Mouse (Mus musculus): ENCODE data around the gene Pex13. TPM values are rescaled to one million over a fixed set of nuclear protein-coding genes. Genes with fewer than 3 reads are reported as not detected.
"Not testable (repeated sequence)": the region's sequence is repeated elsewhere in the genome, so short reads cannot be mapped to it uniquely, and the experiment has no call there.

The Pex13 gene
- polyA plus RNA-seq, 1 experiment from 2014 or later, result 24.9 TPM

DNA sequence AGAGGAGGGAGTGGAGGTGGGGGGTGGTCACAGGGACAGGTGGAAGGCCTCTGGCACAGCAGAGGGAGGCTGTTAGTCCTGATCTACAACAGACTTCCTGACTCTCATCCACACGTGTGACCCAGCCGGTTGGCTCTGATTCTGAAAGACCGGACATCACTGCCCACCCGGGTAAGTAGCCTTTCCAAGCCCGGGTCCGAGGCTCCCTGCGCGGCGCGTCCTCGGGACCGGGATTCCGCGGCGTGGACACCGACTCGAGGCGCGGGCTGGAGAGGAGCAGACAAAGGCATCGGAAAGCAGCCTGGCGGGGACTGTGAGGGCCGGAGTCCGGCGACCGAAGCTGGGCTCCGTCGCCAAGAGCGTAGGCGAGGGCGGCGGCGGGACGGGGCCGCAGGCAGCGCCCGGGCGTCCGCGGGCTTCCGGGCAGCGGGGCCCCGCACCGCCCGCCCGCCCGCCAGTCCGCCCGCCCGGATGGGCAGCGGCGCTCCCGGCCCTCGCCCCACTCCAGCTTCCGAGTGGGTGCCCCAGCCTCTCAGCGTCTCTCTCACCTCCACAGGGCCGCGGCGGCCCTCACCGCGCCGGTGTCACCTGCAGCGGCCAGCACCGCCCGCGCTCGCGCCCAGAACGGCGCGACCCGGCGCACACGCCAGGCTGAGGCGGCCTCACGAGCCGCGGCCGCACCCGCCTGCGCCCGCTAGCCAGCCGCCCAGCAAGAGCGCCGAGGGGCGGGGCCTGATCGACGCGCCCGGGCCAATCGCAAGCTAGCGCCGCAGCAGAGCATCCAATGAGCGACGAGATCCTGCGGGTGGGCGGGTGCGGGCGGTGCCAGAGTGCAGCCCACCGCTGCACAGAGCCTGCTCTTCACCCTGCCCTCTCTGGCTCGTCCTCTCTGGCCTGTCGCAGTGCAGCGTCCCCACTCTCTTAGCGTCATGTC lies 32.5 kb downstream of the Pex13 start, which contains the start of gene 0610010F05Rik:
Gene 0610010F05Rik, minus strand, starts transcription at position 695 of the 934 bp plus-strand sequence.
- Histone ChIP-seq H3K27me3 (ENCODE audit: insufficient read depth, low read length) (no peaks in the 10 kb centered on the region), H3K36me3 (replicated peaks; ENCODE audit: insufficient read depth, low read length) (no peaks in the 10 kb centered on the region), H3K4me1 (ENCODE audit: insufficient read depth) (peaks cover 8% of the 10 kb centered on the region), H3K4me2 (ENCODE audit: low read depth, low read length) (peak within 1 kb of the TSS; percentile 87), H3K4me3 (ENCODE audit: low read depth, low read length) (peak within 1 kb of the TSS; percentile 89), H3K9me3 (ENCODE audit: low read length) (no peaks in the 10 kb centered on the region), H3K27ac (ENCODE audit: low read depth) (peak within 1 kb of the TSS; percentile 95), H3K9ac (replicated peaks) (peak within 1 kb of the TSS; percentile 90)
- TF ChIP-seq EP300 (IDR thresholded peaks at IDR 0.05; ENCODE audit: low read depth) (no peak), CTCF (IDR thresholded peaks at IDR 0.05; ENCODE audit: low read depth) (no peak)
- DNase-seq, result peak; percentile 96
- WGBS (ENCODE audit: insufficient replicate concordance), result under 1% methylated on average over 69 of the region's 103 CpGs
- ATAC-seq, result peak; percentile 99

DNA sequence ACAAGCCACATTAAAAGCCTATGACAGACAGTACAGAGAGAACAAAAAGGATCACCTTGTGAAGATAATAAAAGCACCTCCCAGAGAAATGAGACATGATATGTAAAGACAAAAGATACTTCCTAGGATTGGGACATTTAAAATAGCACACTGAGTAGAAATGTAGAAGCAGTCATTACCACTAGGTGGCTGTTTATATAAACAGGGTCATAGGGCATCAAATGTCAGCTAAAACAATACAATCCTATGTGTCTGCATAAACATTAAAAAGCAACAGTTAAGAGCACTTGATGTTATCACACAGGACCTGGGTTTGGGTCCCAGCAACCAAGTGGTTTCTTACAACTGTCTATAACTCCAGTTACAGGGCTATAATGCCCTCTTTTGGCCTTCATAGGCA lies 35.1 kb downstream of the Pex13 start:
- peaks cover 8% of the 10 kb centered on the region for H3K4me1 ChIP-seq (ENCODE audit: insufficient read depth)
- no peak for TF ChIP-seq EP300 (IDR thresholded peaks at IDR 0.05; ENCODE audit: low read depth)
- peak; percentile 38 for TF ChIP-seq CTCF (IDR thresholded peaks at IDR 0.05; ENCODE audit: low read depth)
- no peak for DNase-seq
- ATAC-seq, result no peak
- no peak overlapping the region for H3K9ac ChIP-seq (replicated peaks)
- H3K4me3 ChIP-seq (ENCODE audit: low read depth, low read length), result no peak overlapping the region
- H3K36me3 ChIP-seq (replicated peaks; ENCODE audit: insufficient read depth, low read length), result no peaks in the 10 kb centered on the region; the same call in 1 of the 2 replicates
- no peaks in the 10 kb centered on the region for H3K27me3 ChIP-seq (ENCODE audit: insufficient read depth, low read length)
- no peak overlapping the region for H3K4me2 ChIP-seq (ENCODE audit: low read depth, low read length)
- H3K9me3 ChIP-seq (ENCODE audit: low read length), result no peaks in the 10 kb centered on the region
- H3K27ac ChIP-seq (ENCODE audit: low read depth), result no peak overlapping the region

DNA sequence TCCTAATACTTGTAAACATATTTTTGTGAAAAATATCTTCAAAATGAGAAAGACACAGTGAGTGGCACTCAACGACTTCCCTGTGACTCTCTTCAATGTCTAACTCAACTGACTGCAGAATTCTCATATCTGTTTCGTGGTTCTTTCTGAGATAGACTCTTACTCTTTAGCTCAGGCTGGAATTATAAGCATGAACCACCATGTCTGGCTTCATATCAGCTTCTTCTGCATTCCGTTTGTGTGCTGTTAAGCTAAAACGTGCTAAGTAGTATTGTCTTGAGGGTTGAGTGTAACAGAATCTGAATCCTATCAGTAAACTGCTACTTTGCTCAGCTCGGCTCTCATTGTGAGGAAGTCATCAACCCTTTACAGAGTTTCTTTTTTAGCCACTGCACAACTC lies 46.8 kb downstream of the Pex13 start:
- WGBS (ENCODE audit: insufficient replicate concordance), result 60% methylated on average over 5 of the region's 5 CpGs
- no peak for DNase-seq
- no peak for ATAC-seq

DNA sequence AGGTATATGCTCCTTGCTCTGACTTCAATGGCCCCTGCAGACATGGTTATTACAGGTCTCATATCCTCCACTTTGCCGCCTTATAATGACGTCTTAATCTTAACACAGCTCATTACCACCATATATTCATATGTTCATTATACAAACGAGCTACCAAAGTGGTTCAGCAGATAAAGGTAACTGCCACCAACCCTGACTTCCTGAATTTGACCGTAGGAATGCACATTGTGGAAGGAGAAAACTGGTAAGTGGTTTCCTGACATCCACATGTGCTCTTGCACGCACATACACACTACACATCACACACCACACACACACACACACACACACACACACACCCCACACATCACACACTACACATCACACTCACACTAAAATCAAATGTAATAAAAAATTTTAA lies 51.2 kb downstream of the Pex13 start:
- TF ChIP-seq CTCF (IDR thresholded peaks at IDR 0.05; ENCODE audit: low read depth) (no peak), EP300 (IDR thresholded peaks at IDR 0.05; ENCODE audit: low read depth) (no peak)
- H3K9ac ChIP-seq (replicated peaks), result no peak overlapping the region
- WGBS (ENCODE audit: insufficient replicate concordance), result 46% methylated on average over 5 of the region's 5 CpGs

More for the DNA sequence above, 46.8 kb downstream of the Pex13 start:
- Histone ChIP-seq H3K4me2 (ENCODE audit: low read depth, low read length) (no peak overlapping the region), H3K27ac (ENCODE audit: low read depth) (no peak overlapping the region), H3K36me3 (replicated peaks; ENCODE audit: insufficient read depth, low read length) (peaks cover 8% of the 10 kb centered on the region), H3K4me3 (ENCODE audit: low read depth, low read length) (no peak overlapping the region), H3K4me1 (ENCODE audit: insufficient read depth) (no peaks in the 10 kb centered on the region), H3K27me3 (ENCODE audit: insufficient read depth, low read length) (no peaks in the 10 kb centered on the region), H3K9me3 (ENCODE audit: low read length) (no peaks in the 10 kb centered on the region), H3K9ac (replicated peaks) (no peak overlapping the region)
- TF ChIP-seq EP300 (IDR thresholded peaks at IDR 0.05; ENCODE audit: low read depth), result no peak
- TF ChIP-seq CTCF (IDR thresholded peaks at IDR 0.05; ENCODE audit: low read depth), result no peak

DNA sequence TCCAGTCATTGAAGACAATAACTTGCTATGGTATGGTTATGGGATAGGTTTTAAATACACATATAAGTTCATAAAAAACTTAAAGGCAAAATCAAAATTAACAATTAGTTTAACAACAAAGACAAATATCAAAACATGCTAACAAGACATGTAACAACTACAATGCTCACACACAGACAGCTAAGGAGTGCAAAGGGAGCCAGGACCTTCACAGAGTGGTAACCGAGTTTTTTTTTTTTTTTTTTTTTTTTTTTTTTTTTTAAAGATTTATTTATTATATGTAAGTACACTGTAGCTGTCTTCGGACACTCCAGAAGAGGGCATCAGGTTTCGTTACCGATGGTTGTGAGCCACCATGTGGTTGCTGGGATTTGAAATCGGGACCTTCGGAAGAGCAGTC lies 58.5 kb downstream of the Pex13 start:
- not testable (repeated sequence) for H3K9me3 ChIP-seq (ENCODE audit: low read length); ATAC-seq; H3K4me1 ChIP-seq (ENCODE audit: insufficient read depth); H3K9ac ChIP-seq (replicated peaks); H3K4me2 ChIP-seq (ENCODE audit: low read depth, low read length); DNase-seq; H3K27me3 ChIP-seq (ENCODE audit: insufficient read depth, low read length); H3K36me3 ChIP-seq (replicated peaks; ENCODE audit: insufficient read depth, low read length); H3K4me3 ChIP-seq (ENCODE audit: low read depth, low read length); H3K27ac ChIP-seq (ENCODE audit: low read depth)
- 91% methylated on average over 6 of the region's 6 CpGs for WGBS (ENCODE audit: insufficient replicate concordance)

More for the DNA sequence above, 51.2 kb downstream of the Pex13 start:
- ATAC-seq (no peak), DNase-seq (no peak)
- Histone ChIP-seq H3K27ac (ENCODE audit: low read depth) (no peak overlapping the region), H3K27me3 (ENCODE audit: insufficient read depth, low read length) (no peaks in the 10 kb centered on the region), H3K36me3 (replicated peaks; ENCODE audit: insufficient read depth, low read length) (peaks cover 6% of the 10 kb centered on the region; the same call in 1 of the 2 replicates), H3K9me3 (ENCODE audit: low read length) (no peaks in the 10 kb centered on the region), H3K4me1 (ENCODE audit: insufficient read depth) (no peaks in the 10 kb centered on the region), H3K4me3 (ENCODE audit: low read depth, low read length) (no peak overlapping the region), H3K4me2 (ENCODE audit: low read depth, low read length) (no peak overlapping the region)

Other genes starting within 250 kb of the Pex13 start
- 16.0 and 17.3 TPM in 2 replicates for gene Ahsa2, start 167.9 kb downstream of the Pex13 start, polyA plus RNA-seq (2015; fragmentation: Nextera tagmentation; extraction: Ambion mirVana)
- 0.12 TPM in 1 of 2 replicates, not detected in the other for gene 1700093K21Rik, start 144.8 kb downstream of the Pex13 start, polyA plus RNA-seq (2015; fragmentation: Nextera tagmentation; extraction: Ambion mirVana)
- 8.3 and 9.1 TPM in 2 replicates for gene 0610010F05Rik, start 32.3 kb downstream of the Pex13 start, polyA plus RNA-seq (2015; fragmentation: Nextera tagmentation; extraction: Ambion mirVana)
- gene Pus10, start 285 bp downstream of the Pex13 start, polyA plus RNA-seq (2015; fragmentation: Nextera tagmentation; extraction: Ambion mirVana), result 10.3 and 10.4 TPM in 2 replicates
- gene Rel, start 105.0 kb upstream of the Pex13 start, polyA plus RNA-seq (2015; fragmentation: Nextera tagmentation; extraction: Ambion mirVana), result 0.63 and 0.89 TPM in 2 replicates
- 2.3 and 2.5 TPM in 2 replicates for gene Papolg, start 229.3 kb upstream of the Pex13 start, polyA plus RNA-seq (2015; fragmentation: Nextera tagmentation; extraction: Ambion mirVana)